Mouse (Mus musculus) WW6 (cell line): ENCODE measurements at regions not wholly inside any gene's neighbourhood (a gene's known extent, or its start where the extent isn't known, plus 50 kb on each side); places are given as distances from the start of the nearest gene placed in this dataset.

Source experiments
- DNase-seq: peaks from one replicate; pipeline ENCODE4 v3.0.0-alpha.2; 2013; ENCODE audit warnings: low read depth, low spot score

DNA sequence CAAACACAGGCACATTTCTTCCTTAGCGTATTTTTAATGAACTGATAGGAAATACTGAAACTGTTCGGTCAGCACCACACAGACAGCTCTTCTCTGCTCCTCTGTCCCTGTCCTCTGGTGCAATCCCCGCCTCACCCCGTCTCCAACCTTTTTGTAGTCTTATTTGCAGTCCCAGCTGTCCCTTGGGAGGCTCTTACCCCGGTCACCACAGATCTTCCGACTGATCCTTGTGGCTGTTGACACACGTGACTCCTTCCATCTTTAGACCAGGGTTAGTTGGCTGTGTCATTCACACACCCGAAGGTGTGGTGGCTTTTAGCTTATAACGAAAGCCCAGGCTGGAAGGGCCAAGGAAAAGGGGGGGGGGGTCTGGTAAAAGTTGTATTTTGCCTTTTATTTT, 56.4 kb downstream of the Cyp26a1 start:
- DNase-seq, result no peak

DNA sequence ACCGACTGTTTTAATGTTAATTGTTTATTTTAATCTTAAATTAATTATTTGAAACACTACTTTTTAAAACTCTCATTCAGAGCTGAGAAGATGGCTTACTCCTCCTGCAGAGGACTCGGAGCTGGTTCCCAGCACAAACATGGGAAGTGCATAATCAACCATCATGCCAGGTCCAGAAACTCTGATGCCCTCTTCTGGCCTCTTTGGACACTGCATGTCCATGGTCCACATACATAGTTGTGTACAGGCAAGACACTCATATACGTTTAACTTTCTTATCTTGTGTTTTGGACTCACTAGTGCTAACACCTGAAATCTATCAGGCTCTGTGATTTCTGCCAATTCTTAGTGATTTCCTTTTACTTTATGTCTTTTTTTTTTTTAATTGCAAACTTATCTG, 57.8 kb downstream of the Cyp26a1 start:
- DNase-seq, result no peak

DNA sequence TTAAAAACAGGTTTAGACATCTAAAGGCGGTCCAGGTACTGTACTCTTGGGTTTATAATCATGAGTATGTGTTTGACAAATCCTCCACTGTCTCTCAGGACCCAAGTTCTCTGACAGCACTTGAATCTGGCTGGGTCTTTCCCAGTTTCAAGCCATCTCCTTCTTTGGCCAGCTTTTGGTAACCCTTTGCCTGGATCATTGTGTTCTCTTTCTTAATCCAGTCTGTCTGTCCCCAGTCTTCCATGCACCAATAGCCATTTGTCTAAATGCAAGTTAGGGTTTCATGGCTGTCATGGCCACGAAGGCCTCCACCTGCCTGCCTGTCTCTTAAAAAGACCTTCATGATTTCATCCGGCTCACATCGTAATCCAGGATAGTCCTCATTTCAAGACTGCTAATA, 71.8 kb downstream of the Cyp26a1 start:
- DNase-seq, result no peak

DNA sequence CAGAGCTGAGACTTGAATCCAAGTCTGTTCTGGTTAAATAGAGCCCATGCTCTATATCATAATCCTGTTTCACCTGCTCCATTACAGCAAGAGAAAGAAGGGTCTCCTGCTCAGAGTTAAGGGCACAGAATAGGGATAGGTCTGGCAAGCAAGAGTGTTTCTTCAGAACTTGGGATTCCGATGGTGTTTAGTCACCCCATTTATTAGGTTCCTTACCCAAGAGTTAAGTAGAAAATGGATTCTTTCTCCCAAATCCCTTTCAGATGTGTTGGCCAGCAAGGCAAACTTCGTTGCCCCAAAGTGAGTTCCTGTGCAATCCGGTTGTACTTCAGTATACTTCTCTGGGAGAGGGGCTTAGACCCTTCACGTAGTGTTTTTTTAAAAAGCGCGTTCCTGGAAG, 74.4 kb downstream of the Cyp26a1 start:
- no peak for DNase-seq

DNA sequence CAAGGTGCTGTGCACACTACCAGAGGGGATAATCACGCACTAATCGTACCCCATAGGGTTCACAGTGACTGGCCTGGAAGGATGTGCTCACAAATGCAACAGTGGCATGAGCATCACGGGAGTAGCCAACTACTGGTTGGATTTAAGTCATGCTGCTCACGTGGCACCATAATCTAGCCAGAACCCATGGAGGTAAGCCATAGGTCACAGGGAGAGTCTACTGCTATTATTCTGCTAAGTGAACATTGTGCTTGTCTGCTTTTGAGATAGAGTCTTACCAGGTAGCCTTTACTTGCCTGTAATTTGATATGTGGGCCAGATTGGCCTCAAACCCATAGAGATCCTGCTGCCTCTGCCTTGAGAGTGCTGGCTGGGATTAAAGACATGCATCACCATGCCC, 77.0 kb downstream of the Cyp26a1 start:
- DNase-seq, result no peak

DNA sequence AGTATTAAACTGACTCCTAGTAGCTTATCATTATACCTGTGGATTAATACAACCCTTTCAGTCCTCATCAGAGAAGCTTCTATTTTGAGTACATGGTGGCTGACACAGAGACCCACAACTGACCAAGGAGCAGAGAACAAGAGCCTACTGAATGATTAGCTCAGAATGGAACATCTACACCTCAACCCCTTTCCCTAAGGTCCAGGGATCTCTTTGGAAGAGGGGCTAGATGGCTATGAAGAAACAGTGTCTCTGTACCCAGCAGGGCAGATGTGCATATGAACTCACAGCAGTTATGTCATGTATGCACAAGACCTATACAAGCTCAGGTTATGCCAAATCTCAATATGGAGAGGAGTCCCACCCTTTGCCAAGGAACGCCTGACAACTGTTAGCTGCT, 77.4 kb downstream of the Cyp26a1 start:
- no peak for DNase-seq

DNA sequence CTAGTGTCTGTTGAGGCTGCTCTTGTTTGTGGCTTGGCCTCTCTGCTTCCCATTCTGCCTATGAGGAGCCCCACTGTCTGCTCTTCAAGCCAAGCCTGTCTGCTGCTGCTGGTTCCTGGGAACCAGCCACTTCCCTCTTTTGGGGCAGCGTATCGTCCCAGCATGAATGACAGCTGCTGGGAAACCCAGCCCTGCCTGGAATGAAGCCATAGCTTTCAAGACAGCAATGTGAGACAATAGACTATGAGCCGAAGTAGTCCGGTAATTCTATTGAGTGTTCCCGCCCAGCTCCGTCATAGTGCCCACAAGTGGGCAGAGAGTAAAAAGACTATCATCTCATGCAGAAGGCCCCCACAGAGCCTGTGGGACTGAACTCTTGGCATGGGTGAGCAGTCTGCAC, 80.4 kb downstream of the Cyp26a1 start:
- DNase-seq, result no peak

DNA sequence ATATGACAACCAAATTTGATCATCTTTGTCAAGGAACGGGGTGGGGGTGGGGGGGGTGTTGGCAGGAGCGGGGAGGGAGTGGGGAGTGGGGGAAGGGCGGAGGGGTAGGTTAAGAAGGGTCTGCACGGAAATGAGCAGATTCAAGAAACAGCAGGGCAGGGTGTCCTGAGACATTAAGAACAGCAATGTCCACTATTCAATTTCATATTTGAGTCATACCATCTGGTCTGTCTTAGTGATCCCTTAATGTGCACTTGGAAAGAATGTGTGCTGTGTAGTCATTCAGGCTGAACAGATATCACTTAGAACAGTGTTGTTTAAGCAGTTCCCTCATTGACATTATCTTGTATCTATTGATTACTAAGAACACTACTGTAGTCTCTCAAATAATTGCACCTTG, 81.0 kb downstream of the Cyp26a1 start:
- no peak for DNase-seq

DNA sequence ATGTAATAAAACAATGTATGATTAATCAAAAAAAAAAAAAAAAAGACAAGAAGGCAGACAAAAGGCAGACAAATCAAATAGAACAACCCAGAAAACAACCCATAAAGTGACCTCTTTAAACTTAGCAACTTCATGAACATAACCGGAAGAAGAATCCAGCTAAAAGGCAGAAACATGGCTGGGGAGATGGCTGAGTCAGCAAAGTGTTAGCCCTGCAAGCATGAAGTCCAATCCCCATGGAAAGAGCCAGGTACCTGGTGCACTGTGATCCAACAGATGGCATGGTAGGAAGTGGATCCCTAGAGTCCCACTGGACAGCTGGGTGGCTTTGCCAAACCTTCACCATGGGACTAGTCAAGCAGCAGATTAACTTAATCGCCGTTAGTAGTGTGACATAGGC, 90.9 kb downstream of the Cyp26a1 start:
- DNase-seq, result no peak

DNA sequence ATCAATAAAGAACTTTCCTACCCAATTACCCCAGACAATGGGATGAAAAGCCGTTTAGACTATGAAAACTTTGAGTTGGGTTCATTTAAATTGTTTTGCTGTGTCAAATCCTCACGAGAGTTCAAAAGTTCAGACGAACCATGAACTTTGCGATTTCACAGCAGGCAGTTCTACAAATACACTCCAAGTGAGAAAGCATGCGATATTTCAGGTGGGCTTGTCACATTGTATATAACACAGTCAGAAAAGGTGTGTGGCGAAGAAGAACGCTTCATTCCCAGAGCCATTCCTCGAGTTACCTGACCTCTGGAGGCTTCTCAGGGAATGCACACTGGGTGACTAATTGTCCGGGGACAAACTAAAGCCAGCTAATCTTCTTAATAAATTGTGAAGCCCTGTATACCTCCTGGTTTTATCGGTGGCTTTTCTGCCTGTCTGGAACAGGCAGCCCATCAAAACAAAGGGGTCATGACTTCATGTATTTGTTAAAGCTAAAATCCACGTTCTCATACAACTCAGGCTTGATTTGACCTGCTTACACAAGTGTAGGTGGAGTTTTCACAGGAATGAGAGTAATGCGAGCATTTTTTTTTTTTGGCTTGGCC, 92.1 kb downstream of the Cyp26a1 start:
- DNase-seq, result no peak

DNA sequence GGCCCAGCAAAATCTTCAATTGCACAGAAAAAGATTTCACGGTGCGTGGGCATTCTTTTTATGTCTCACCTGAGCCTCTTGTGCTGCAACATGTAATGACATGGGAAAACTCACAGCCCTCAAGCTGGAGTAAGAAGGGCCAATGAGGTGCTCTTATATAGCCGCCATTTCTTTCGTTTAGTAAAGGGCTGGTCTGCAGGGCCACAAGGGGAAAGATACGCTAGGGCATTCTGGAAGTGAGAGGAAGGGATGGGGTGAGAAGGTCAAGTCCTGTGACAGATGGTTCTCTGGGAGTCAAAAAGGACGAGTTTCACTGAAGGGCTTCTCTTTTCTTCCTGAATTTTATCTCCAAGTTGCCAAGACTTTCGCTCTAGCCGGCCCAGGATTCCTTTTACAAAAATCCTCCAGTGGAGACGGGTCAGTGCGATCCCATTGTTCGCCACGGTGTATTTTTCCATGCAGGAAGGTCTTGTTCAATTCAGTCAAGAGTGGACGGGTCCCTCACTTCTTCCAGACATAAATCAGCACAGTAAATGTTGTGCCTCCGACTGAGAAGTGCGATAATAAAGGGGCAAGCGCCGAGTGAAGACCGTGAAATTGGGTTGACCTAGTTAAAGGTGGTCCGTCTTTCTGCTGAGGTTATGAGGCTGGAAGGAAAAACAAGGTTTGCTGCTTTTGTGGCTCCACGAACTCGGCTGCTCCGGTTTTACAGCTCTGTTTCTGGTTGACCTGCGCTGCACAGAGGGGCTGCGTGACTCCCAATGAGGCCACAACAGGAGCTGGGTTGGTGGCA, 92.9 kb downstream of the Cyp26a1 start:
- no peak for DNase-seq

DNA sequence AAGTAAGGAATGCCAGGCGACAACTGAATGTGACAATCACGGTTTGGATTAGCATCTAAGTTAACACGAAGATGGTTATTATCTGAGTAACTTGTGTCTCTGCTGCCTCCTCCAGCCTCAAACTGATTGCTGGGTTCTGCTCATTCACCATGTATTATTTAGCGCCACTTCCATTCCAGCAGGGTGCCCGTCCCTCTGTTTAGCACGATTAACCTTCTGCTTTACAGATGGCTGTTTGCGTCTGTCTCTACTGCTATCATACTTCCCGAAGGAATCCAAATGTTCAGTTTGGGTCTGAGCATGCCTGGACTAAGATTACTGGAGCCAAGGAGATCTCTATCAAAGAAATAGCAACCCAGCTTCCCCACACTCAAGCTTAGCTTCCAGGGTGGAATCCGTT, 95.6 kb downstream of the Cyp26a1 start:
- no peak for DNase-seq

DNA sequence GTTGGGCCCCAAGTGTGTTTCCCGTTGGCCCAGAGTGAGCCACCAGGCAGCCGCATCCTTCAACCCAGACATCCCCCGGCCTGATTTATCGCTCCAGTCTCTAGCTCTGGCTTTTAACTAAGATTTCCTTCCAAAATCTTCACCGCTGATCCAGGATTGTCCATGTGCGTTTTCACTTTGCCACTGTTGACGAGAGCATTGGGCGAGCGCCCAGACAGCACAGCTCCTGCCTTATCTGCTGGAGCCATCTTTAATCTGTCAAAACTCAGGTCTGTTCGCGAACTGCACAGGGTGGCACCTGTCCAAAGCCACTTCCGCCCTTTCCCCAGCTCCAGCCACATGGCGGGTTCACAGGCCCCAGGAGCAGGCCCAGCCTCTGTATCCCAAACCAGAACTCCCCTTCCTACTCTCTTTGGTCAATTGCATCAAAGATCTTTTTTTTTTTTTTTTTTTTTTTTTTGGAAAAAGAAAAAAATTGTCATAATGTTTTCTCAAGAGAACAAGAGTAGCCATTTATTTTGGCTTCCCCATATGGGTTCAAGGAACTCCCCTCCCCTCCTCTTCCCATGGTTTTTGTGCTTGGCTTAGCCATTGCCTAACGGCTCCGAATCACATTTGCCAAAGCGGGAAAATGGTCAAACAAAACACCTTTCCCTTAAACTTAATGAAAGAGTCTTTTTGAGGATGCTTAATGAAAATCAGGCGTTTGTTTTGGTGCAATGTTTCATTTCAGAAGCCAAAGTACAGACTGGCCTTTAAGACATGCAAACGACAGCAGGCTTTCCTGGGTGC, 98.2 kb downstream of the Cyp26a1 start:
- DNase-seq, result peak; percentile 4

DNA sequence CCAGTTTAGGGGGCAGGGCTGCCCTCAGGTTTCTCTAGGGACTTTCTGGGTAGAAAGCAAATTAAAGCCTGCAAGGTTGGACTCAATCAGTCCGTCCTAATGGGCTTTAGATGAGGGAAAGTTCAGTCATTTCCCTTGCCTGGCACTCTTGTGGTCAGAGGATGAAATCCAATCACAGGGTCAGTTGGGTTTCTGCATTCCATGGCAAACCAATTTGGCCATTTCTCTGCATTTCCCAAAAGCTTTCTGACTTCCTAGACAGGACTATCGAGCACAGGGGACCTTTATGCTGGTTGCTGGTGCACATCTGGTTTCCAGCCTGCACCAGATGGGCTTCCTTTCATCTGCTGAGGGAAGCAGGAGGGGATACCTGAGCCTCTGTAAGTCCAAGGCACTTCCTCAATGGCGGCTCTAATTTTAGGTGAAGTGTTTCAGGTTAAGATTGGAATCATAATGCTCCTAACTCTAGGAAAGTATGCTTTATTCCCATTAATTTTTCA, 102.6 kb downstream of the Cyp26a1 start:
- no peak for DNase-seq

DNA sequence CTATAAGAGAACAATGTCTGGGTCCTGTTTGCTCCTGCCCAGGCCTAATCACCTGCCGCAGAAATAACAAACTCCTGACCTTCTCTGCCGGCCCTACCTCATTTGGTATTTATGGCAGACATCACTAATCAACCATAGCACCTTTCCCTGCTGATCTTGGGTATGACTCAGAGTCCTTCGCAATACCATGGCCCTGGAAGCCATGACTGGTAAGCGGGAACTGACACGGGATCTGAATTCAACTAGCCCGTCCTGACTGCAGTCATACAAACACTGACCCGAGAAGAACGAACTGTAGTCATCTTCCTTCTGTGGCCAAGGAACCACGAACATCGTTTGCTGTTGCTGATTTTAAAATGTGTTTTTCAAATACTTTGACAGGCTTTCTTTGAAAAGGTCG, 112.1 kb downstream of the Cyp26a1 start:
- no peak for DNase-seq

DNA sequence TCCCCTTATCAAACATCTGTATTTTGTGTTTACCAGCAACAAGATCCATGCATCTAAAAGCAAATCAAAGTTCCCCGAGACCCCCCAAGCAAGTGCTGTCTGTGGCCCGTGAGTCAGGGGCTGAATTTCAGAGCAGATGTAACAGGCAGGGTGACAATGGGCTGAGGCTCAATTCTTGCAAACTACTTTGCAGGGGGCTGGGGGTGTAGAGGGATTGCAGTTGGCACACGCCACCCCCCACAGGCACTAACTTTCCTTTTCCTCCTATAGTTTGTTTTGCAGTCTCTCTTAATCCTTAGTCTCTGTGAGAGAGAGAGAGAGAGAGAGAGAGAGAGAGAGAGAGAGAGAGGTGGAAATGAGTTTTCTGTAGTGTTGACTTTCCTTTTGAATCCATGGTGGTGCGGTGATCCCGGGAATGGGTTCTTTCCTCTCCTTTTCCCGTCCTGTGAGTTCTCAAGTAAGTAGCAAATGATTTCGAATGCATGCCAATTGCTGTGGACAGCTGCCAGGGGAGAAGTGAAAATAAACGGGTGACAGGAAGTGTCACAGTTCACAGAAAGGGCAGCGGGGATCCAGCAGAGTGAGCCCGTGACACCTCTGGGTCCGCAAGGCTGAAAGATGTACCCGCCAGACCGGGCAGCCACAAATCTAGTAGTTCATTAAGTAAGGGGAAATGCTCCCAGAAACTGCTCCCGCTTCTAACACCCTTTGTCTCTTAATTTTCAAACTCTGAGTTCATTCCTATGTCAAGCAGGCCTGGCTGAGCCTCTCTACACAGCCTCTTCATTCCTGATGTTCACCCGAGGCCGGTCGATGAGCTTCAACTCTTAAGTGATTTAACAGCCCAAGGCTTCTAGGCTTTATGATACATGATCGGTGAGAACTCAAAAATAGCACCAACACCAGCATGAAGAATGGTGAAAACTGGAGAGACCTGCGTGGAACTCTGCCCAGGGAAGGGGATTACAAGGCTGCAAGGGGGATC, 116.8 kb downstream of the Cyp26a1 start:
- no peak for DNase-seq

DNA sequence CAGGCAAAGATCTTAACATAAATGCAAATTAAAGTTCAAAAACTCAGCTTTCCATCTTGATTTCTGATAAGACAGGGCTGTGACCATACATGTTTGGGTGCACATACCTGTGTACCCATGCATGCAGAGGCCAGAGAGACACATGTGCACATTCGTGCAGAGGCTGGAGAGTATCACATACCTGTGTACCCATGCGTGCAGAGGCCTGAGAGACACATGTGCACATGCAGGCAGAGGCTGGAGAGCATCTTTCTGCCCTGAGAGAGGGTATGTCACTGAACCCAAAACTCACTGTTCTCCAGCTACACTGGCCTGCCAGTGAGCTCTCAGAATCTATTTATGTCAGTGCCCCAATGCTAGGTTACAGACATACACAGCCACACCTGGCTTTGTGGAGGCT, 118.0 kb downstream of the Cyp26a1 start:
- no peak for DNase-seq

DNA sequence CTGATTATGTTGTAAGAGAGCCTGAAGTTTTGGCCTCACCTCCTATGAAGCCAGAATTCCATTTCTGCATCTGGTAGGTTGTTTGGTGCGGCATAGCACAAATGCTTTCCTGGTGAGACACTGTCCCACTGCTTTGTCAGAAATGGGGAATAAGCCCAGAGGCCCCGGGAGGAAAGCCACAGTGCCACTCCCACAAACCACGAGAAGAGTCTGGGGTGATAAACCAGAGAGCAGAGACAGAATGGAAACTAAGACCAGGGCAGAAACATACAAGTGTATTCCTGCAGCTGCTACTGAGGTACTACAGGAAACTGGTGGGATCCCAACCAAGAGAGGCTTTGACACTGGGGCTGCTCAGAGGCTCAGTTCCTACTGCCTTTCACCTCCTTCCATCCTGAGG, 123.6 kb downstream of the Cyp26a1 start:
- no peak for DNase-seq

DNA sequence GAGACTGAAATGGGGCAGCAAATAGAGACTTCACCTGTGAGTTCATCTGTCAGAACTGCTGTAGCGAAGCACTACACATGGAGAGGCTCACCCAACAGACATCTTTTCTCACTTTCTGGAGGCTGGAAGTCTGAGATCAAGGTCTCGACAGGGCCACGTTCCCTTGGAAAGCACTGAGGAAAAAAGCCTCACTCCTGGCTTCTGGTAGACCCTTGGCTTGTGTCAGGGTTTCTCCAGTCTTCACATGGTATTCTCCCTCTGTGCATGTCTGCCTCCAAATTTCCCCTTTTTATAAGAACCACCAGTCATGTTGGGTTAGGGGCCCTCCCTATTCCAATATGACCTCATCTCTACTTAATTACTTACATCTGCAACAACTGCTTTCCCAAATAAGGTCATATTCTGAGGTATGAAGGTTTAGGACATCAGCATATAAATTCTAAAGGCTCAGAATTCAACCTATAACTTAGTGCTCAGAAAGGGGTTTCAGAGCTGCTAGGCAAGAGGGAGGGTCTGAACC, 124.1 kb downstream of the Cyp26a1 start:
- no peak for DNase-seq

DNA sequence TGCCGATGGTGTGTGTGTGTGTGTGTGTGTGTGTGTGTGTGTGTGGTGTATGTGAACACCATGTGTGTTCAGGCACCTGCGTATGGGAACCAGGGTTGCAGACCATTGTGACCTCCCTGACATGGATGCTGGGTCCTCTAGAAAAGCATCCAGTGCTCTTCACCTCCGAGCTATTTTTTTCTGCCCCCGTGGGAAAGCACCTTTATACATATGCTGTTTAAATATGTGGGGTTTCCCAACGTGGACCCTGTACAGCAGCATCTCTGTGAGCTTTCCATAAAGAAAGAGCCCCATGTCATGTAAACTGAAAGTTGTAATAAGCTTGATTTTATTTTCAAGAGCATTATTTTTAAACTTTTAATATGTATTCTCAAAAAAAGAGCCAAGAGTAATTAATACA, 126.6 kb downstream of the Cyp26a1 start:
- no peak for DNase-seq

DNA sequence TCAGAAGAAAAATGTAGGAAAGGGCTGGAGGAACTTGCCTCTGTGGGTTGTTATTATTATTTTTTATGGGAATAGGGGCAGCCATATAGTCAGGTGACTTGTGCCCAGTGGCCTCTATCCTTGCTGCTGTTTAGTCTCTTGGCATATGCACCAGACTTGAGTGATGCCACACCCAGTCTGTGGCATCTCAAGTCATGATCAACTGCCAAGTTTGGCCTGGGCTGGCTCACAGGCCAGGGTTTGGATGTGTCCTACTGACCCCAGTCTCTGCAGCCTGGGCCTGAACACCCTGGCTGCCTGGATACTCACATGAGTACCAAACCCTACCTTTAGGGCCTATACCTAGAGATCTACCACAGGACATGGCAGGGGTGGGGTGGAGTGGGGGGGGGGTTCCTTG, 133.8 kb downstream of the Cyp26a1 start:
- no peak for DNase-seq
